Mouse (Mus musculus) lung, adult 2 months (tissue): ENCODE results near the gene Slfn3.

Source experiments
- CTCF ChIP-seq: fragments of 200-500 bp; IDR thresholded peaks from 2 replicates; pipeline ENCODE4 v1.5.1; 2011; ENCODE audit warnings: mild to moderate bottlenecking, low read length, control low read depth; ENCODE audit not compliant: insufficient read depth
- POLR2A ChIP-seq: fragments of 200-500 bp; IDR thresholded peaks from 2 replicates; pipeline ENCODE4 v1.6.1; 2011; ENCODE audit warnings: low read depth, mild to moderate bottlenecking, control low read depth, low read length, borderline replicate concordance; ENCODE audit errors: extremely low read depth

DNA sequence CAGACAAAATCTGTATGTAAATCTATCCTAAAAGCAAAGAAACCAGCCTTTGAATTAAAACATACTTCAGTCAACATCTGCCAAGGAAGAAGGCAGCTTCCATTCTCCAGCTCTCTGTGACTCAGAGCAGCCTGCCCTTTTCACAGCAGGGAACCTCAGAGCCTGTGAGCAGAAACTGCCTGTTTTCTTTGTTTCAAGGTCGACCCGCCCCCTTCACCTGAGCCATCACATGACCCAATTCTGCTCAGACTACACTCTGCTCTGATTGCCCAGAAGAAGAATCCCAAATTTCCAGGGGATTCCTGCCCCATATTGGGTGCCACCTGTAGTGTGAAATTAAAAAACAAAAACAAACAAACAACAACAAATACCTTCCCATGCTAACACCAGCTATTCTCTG is 48.7 kb downstream of the Slfn3 start:
- TF ChIP-seq POLR2A (no peak), CTCF (no peak)
